Mouse (Mus musculus): ENCODE measurements around the gene Olfr228. TPM values are rescaled to one million over a fixed set of nuclear protein-coding genes. Genes with fewer than 3 reads are reported as not detected.

Gene Olfr228
- polyA plus RNA-seq, 1 experiment from 2014 or later: not detected

Other genes starting within 250 kb of the Olfr228 start
- gene Olfr1048, start 247.1 kb downstream of the Olfr228 start, polyA plus RNA-seq (2014; fragmentation: Nextera tagmentation; extraction: Ambion mirVana): not detected in 2 replicates
- not detected in 2 replicates for gene Olfr1049, start 229.1 kb downstream of the Olfr228 start, polyA plus RNA-seq (2014; fragmentation: Nextera tagmentation; extraction: Ambion mirVana)
- gene Olfr1051, start 208.3 kb downstream of the Olfr228 start, polyA plus RNA-seq (2014; fragmentation: Nextera tagmentation; extraction: Ambion mirVana): not detected in 2 replicates
- not detected in 2 replicates for gene Olfr1052, start 194.9 kb downstream of the Olfr228 start, polyA plus RNA-seq (2014; fragmentation: Nextera tagmentation; extraction: Ambion mirVana)
- not detected in 2 replicates for gene Olfr1053, start 172.1 kb downstream of the Olfr228 start, polyA plus RNA-seq (2014; fragmentation: Nextera tagmentation; extraction: Ambion mirVana)
- not detected in 2 replicates for gene Olfr1054, start 152.0 kb downstream of the Olfr228 start, polyA plus RNA-seq (2014; fragmentation: Nextera tagmentation; extraction: Ambion mirVana)
- gene Olfr1055, start 137.1 kb downstream of the Olfr228 start, polyA plus RNA-seq (2014; fragmentation: Nextera tagmentation; extraction: Ambion mirVana): not detected in 2 replicates
- not detected in 2 replicates for gene Olfr1056, start 124.9 kb downstream of the Olfr228 start, polyA plus RNA-seq (2014; fragmentation: Nextera tagmentation; extraction: Ambion mirVana)
- not detected in 2 replicates for gene Olfr1057, start 109.0 kb downstream of the Olfr228 start, polyA plus RNA-seq (2014; fragmentation: Nextera tagmentation; extraction: Ambion mirVana)
- gene Olfr1058, start 98.8 kb downstream of the Olfr228 start, polyA plus RNA-seq (2014; fragmentation: Nextera tagmentation; extraction: Ambion mirVana): not detected in 2 replicates
- gene Olfr1061, start 73.3 kb downstream of the Olfr228 start, polyA plus RNA-seq (2014; fragmentation: Nextera tagmentation; extraction: Ambion mirVana): not detected in 2 replicates
- gene Olfr1062, start 60.6 kb downstream of the Olfr228 start, polyA plus RNA-seq (2014; fragmentation: Nextera tagmentation; extraction: Ambion mirVana): not detected in 2 replicates
- gene Olfr1065, start 36.8 kb downstream of the Olfr228 start, polyA plus RNA-seq (2014; fragmentation: Nextera tagmentation; extraction: Ambion mirVana): not detected in 2 replicates
- not detected in 2 replicates for gene Olfr1066, start 31.1 kb downstream of the Olfr228 start, polyA plus RNA-seq (2014; fragmentation: Nextera tagmentation; extraction: Ambion mirVana)
- not detected in 2 replicates for gene Olfr1076, start 21.1 kb upstream of the Olfr228 start, polyA plus RNA-seq (2014; fragmentation: Nextera tagmentation; extraction: Ambion mirVana)
- gene Olfr1079, start 55.1 kb upstream of the Olfr228 start, polyA plus RNA-seq (2014; fragmentation: Nextera tagmentation; extraction: Ambion mirVana): not detected in 2 replicates
- not detected in 2 replicates for gene Olfr1080, start 70.8 kb upstream of the Olfr228 start, polyA plus RNA-seq (2014; fragmentation: Nextera tagmentation; extraction: Ambion mirVana)
- gene Olfr1082, start 111.6 kb upstream of the Olfr228 start, polyA plus RNA-seq (2014; fragmentation: Nextera tagmentation; extraction: Ambion mirVana): not detected in 2 replicates
- gene Olfr1084, start 152.3 kb upstream of the Olfr228 start, polyA plus RNA-seq (2014; fragmentation: Nextera tagmentation; extraction: Ambion mirVana): not detected in 2 replicates
- not detected in 2 replicates for gene Olfr1085, start 174.6 kb upstream of the Olfr228 start, polyA plus RNA-seq (2014; fragmentation: Nextera tagmentation; extraction: Ambion mirVana)
- gene Olfr1086, start 192.7 kb upstream of the Olfr228 start, polyA plus RNA-seq (2014; fragmentation: Nextera tagmentation; extraction: Ambion mirVana): not detected in 2 replicates
- gene Olfr1087, start 211.0 kb upstream of the Olfr228 start, polyA plus RNA-seq (2014; fragmentation: Nextera tagmentation; extraction: Ambion mirVana): not detected in 2 replicates
- not detected in 2 replicates for gene Olfr1089, start 246.3 kb upstream of the Olfr228 start, polyA plus RNA-seq (2014; fragmentation: Nextera tagmentation; extraction: Ambion mirVana)